ENCODE assay signal across 18 mouse cellular contexts in the genomic region with DNA sequence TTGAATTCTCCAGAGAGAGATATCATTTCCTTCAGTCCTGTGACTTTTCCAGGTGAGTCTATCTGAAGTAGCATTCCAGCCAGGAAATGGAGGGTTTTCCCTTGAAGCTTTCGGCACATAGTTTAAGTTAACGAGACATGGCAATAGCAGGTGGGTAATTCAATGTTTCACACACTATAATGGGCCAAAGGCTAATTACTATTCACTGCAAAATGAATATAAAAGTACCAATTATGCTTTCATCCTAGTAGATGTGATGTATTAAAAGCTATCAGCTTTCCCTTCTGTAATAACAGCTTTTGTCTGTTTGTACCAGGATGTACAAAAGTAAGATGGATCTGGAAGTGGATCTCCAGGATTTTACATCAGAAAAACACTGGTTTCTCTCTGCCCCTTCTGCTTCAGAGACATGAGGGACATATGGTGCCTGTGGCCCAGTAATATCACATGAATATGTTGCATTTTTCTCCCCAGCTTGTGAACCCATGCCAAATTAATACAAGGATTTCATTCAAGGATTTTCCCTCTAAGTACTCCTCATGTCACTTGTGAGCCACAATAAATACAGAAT.
"Had no signal": no experiment of that assay in that cellular context is flagged by ENCODE, and none has a peak within 500 bp of the region (broad histone marks: within the 10 kb centered on the region; RNA-seq: fewer than 3 reads in every experiment).

No protein-coding gene starts in this region.

- H3K27ac ChIP-seq: limb, embryonic 12.5 days; limb, embryonic 15.5 days; liver, embryonic 14.5 days; macrophage; midbrain, embryonic 12.5 days had no signal

- DNase-seq: kidney, postnatal 14 days; kidney, postnatal 4 days; left cerebral cortex, postnatal 4 days; liver, postnatal 0 days; lung, embryonic 14.5 days; retina, postnatal 1 day; right cerebral cortex, postnatal 25 days; spleen, adult 18-20 months; thymus, adult 18-20 months; thymus, postnatal 36 days had no signal

- H3K9ac ChIP-seq: limb, embryonic 12.5 days; limb, embryonic 15.5 days; liver, embryonic 14.5 days; liver, postnatal 0 days; lung, embryonic 14.5 days; midbrain, embryonic 12.5 days had no signal

- H3K9me3 ChIP-seq: limb, embryonic 12.5 days; limb, embryonic 15.5 days; midbrain, embryonic 12.5 days had no signal

- H3K4me3 ChIP-seq: limb, embryonic 12.5 days; limb, embryonic 15.5 days; midbrain, embryonic 12.5 days had no signal

- ATAC-seq: liver, postnatal 0 days; lung, postnatal 0 days; midbrain, embryonic 16.5 days had no signal

- H3K36me3 ChIP-seq: limb, embryonic 12.5 days; limb, embryonic 15.5 days; midbrain, embryonic 12.5 days had no signal

- H3K27me3 ChIP-seq: limb, embryonic 12.5 days; limb, embryonic 15.5 days; midbrain, embryonic 12.5 days had no signal

- H3K4me1 ChIP-seq: limb, embryonic 12.5 days; limb, embryonic 15.5 days; midbrain, embryonic 12.5 days had no signal

- H3K4me2 ChIP-seq: limb, embryonic 12.5 days; limb, embryonic 15.5 days; liver, embryonic 11.5 days; lung, embryonic 14.5 days; midbrain, embryonic 12.5 days had no signal
